Mouse (Mus musculus) hindbrain, embryonic 14.5 days (tissue): Measurements from ENCODE around the gene Rai14. TPM values are rescaled to one million over a fixed set of nuclear protein-coding genes. Genes with fewer than 3 reads are reported as not detected.
"Not testable (repeated sequence)": the region's sequence is repeated elsewhere in the genome, so short reads cannot be mapped to it uniquely, and the experiment has no call there.

ENCODE experiments used
- ATAC-seq: fragments of 200-750 bp; cut with Nextera tagmentation; 2 replicates; pipeline ENCODE4 v1.8.0; 2017; ENCODE audit warnings: moderate number of reproducible peaks, mild to moderate bottlenecking, moderate TSS enrichment, moderate library complexity; ENCODE audit not compliant: low FRiP score
- DNase-seq: peaks from one replicate; pipeline ENCODE4 v3.0.0-alpha.2; 2015; ENCODE audit warnings: low spot score
- H3K27ac ChIP-seq: fragments of 300-500 bp; sonication (generic); 2 replicates; pipeline ENCODE4 v1.5.1; 2014; ENCODE audit warnings: mild to moderate bottlenecking, moderate library complexity
- H3K27me3 ChIP-seq: fragments of 300-500 bp; sonication (generic); 2 replicates; pipeline ENCODE4 v1.6.1; 2014; ENCODE audit warnings: mild to moderate bottlenecking, low read length, mixed read lengths; ENCODE audit not compliant: control insufficient read depth, insufficient read depth
- H3K36me3 ChIP-seq: fragments of 300-500 bp; sonication (generic); replicated peaks from 2 replicates; pipeline ENCODE4 v1.6.1; 2014; ENCODE audit not compliant: control insufficient read depth, insufficient read depth
- H3K4me1 ChIP-seq: fragments of 300-500 bp; sonication (generic); replicated peaks from 2 replicates; pipeline ENCODE4 v1.6.1; 2014; ENCODE audit warnings: antibody characterized with exemption, low read length, mixed read lengths; ENCODE audit not compliant: control insufficient read depth, insufficient read depth
- H3K4me2 ChIP-seq: fragments of 300-500 bp; sonication (generic); replicated peaks from 2 replicates; pipeline ENCODE4 v1.6.1; 2014; ENCODE audit warnings: mild to moderate bottlenecking, moderate library complexity
- H3K4me3 ChIP-seq: fragments of 300-500 bp; sonication (generic); replicated peaks from 2 replicates; pipeline ENCODE4 v1.5.1; 2014; ENCODE audit warnings: mild to moderate bottlenecking, low read length
- H3K9ac ChIP-seq: fragments of 300-500 bp; sonication (generic); 2 replicates; pipeline ENCODE4 v1.6.1; 2014
- H3K9me3 ChIP-seq: fragments of 300-500 bp; sonication (generic); 2 replicates; pipeline ENCODE4 v1.6.1; 2016; ENCODE audit warnings: low read length; ENCODE audit not compliant: control insufficient read depth
- WGBS: fragments of 180-500 bp; shearing (Covaris S2); extraction: QIAGEN DNeasy Blood & Tissue Kit; methylation state at CpG from one replicate; pipeline ENCODE4 v1.1.7; 2014; 5-methylcytosine and 5-hydroxymethylcytosine counted together
- polyA plus RNA-seq: library from polyadenylated mRNA; unstranded; fragments of >200 nt; fragmentation: Nextera tagmentation; extraction: Ambion mirVana; gene quantifications from 2 replicates; pipeline ENCODE4 v1.2.1, GENCODE M21; 2014

Rai14 gene
- polyA plus RNA-seq, 1 experiment from 2014 or later: 12.9 TPM

- not testable (repeated sequence) for H3K27me3 ChIP-seq, ATAC-seq, H3K27ac ChIP-seq, H3K4me3 ChIP-seq, H3K9me3 ChIP-seq, DNase-seq, H3K4me2 ChIP-seq, H3K4me1 ChIP-seq, H3K36me3 ChIP-seq, H3K9ac ChIP-seq
- 90% methylated on average over 10 of the region's 10 CpGs for WGBS
Measured at GRCm38 (mm10) chr15:10533361-10533760, 181.1 kb downstream of the Rai14 start.

DNA sequence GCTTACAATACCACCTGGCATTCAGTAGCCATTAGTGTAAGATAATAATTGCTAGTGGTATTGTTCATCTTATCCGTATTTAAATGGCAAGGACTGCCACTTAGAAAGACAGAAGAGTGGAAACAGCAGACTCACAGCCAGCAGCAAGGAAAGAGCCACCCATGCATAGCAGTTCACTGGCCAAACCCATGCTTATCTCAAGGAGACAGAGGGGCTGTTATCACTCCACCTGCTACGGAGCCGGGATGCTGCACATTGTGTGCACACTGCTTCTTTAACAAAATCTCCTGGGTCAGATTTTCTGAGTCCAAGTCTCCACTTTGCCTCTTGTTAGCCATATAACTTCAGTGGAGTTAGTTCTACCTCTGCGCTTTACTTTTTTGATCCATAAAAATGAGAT lies 183.1 kb downstream of the Rai14 start:
- H3K36me3 ChIP-seq: no peaks in the 10 kb centered on the region
- WGBS: 91% methylated on average over 4 of the region's 4 CpGs
- H3K4me2 ChIP-seq: no peak overlapping the region
- H3K9me3 ChIP-seq: no peaks in the 10 kb centered on the region
- no peaks in the 10 kb centered on the region for H3K27me3 ChIP-seq
- no peaks in the 10 kb centered on the region for H3K4me1 ChIP-seq
- no peak overlapping the region for H3K9ac ChIP-seq
- DNase-seq (no peak), ATAC-seq (no peak)
- no peak overlapping the region for H3K4me3 ChIP-seq
- no peak overlapping the region for H3K27ac ChIP-seq

GRCm38 (mm10) chr15:10525896-10526295 lies 188.5 kb downstream of the Rai14 start:
- no peak for ATAC-seq
- no peaks in the 10 kb centered on the region for H3K4me1 ChIP-seq
- no peak overlapping the region for H3K4me2 ChIP-seq
- H3K36me3 ChIP-seq: no peaks in the 10 kb centered on the region
- no peak overlapping the region for H3K27ac ChIP-seq
- DNase-seq: no peak
- WGBS: 91% methylated on average over 1 of the region's 1 CpGs
- no peaks in the 10 kb centered on the region for H3K9me3 ChIP-seq
- no peak overlapping the region for H3K4me3 ChIP-seq
- no peaks in the 10 kb centered on the region for H3K27me3 ChIP-seq
- H3K9ac ChIP-seq: no peak overlapping the region

Other genes with a start within 250 kb of the Rai14 start
- gene Dnajc21, start 244.1 kb downstream of the Rai14 start, polyA plus RNA-seq: 12.5 and 13.0 TPM in 2 replicates
- 61.3 and 66.5 TPM in 2 replicates for gene Brix1, start 228.7 kb downstream of the Rai14 start, polyA plus RNA-seq
- 13.4 and 14.9 TPM in 2 replicates for gene Rad1, start 228.6 kb downstream of the Rai14 start, polyA plus RNA-seq
- not detected in 2 replicates for gene Ttc23l, start 156.0 kb downstream of the Rai14 start, polyA plus RNA-seq
- 4.1 and 5.5 TPM in 2 replicates for gene C1qtnf3, start 237.7 kb upstream of the Rai14 start, polyA plus RNA-seq